Mouse (Mus musculus) heart, postnatal 10 days (tissue): ENCODE measurements around the gene Yod1. TPM values are rescaled to one million over a fixed set of nuclear protein-coding genes. Genes with fewer than 3 reads are reported as not detected.

Source experiments
- DNase-seq, 2 experiments: peaks; one replicate each; pipeline ENCODE4 v3.0.0; 2021
- intact Hi-C: fragments of 180-260 bp; cut with DNase I; formaldehyde crosslinking; loops from one replicate; pipeline ENCODE4 v1.15.1; 2025
- total RNA-seq, 2 experiments: library from RNA; stranded (reverse); gene quantifications; 2 replicates each; pipeline ENCODE4 v1.2.3; 2021

Gene Yod1
- total RNA-seq, 2 experiments from 2014 or later, result 5.6 to 7.0 TPM

GRCm38 (mm10) chr1:130764027-130764461 lies 46.9 kb downstream of the Yod1 start:
- no peak for DNase-seq
- intact Hi-C loops, result no loop called here

GRCm38 (mm10) chr1:130767066-130767465 lies 49.9 kb downstream of the Yod1 start:
- peak in 1 of 2 experiments; percentile 11 for DNase-seq
- intact Hi-C loops, result no loop called here

- intact Hi-C loops, result no loop called here
- DNase-seq, result no peak
Observed at GRCm38 (mm10) chr1:130769925-130770324, 52.8 kb downstream of the Yod1 start.

- DNase-seq, result no peak
- intact Hi-C loops, result no loop called here
Observed at GRCm38 (mm10) chr1:130770487-130770886, 53.4 kb downstream of the Yod1 start.

- DNase-seq, result no peak
- intact Hi-C loops, result no loop called here
Observed at GRCm38 (mm10) chr1:130770981-130771494, 53.9 kb downstream of the Yod1 start.

Other genes with a start within 250 kb of the Yod1 start
- not detected for gene Zp3r, start 87.7 kb upstream of the Yod1 start, total RNA-seq
- not detected for gene C4bp, start 55.7 kb upstream of the Yod1 start, total RNA-seq
- not detected for gene Gm29427, start 1.5 kb upstream of the Yod1 start, total RNA-seq
- gene Pfkfb2, start 11.9 kb downstream of the Yod1 start, total RNA-seq, result 10 to 100 TPM; 40.5 to 42.7 TPM
- gene AA986860, start 14.6 kb downstream of the Yod1 start, total RNA-seq, result under 1 TPM; 0.57 to 0.62 TPM
- under 1 TPM; 0.19 to 0.20 TPM for gene Fcamr, start 83.6 kb downstream of the Yod1 start, total RNA-seq
- not detected for gene Pigr, start 109.4 kb downstream of the Yod1 start, total RNA-seq
- under 1 TPM; 0.47 to 0.86 TPM for gene Fcmr, start 148.3 kb downstream of the Yod1 start, total RNA-seq
- gene Il24, start 170.1 kb downstream of the Yod1 start, total RNA-seq, result not detected
- not detected for gene Il20, start 194.1 kb downstream of the Yod1 start, total RNA-seq
- not detected for gene Il19, start 222.8 kb downstream of the Yod1 start, total RNA-seq